8 mouse cellular contexts compared by ENCODE assay signal in genomic region chr19:47919966-47920375, GRCm38 (mm10). TPM values are rescaled to one million over a fixed set of nuclear protein-coding genes. Genes with fewer than 3 reads are reported as not detected.
DNase-seq lines count a peak whose midpoint lies in the region; ATAC-seq lines count a peak whose summit lies in the region.

No protein-coding gene starts in this region.

- H3K4me3 ChIP-seq in neural tube, embryonic 11.5 days (ENCODE audit: low read depth, low read length) = peak overlapping the region; percentile 80; the same call in 1 of the 2 replicates
- H3K4me3 ChIP-seq in heart, embryonic 16.5 days (ENCODE audit: low read length) = peak overlapping the region; percentile 75

- H3K9me3 ChIP-seq in neural tube, embryonic 11.5 days (ENCODE audit: control insufficient read depth, low read length) = no peaks in the 10 kb centered on the region
- H3K9me3 ChIP-seq in heart, embryonic 16.5 days (replicated peaks; ENCODE audit: control insufficient read depth, low read length) = no peaks in the 10 kb centered on the region

- 8% methylated on average over 8 of the region's 8 CpGs for WGBS in neural tube, embryonic 11.5 days
- WGBS in heart, embryonic 16.5 days = under 1% methylated on average over 8 of the region's 8 CpGs

- no peak for DNase-seq in neural tube, embryonic 11.5 days (ENCODE audit: low spot score)
- DNase-seq in neural tube, embryonic 10.5 days (ENCODE audit: extremely low spot score, low spot score) = no peak
- DNase-seq in kidney, postnatal 36 days = peak; percentile 54 to 72
- DNase-seq in layer of hippocampus, postnatal 14 days (ENCODE audit: low spot score in 2 of 2) = no peak
- DNase-seq in spleen, postnatal 14 days (ENCODE audit: low spot score in 2 of 2) = no peak

- peak overlapping the region; percentile 79 for H3K4me2 ChIP-seq in neural tube, embryonic 11.5 days (ENCODE audit: low read depth)
- H3K4me2 ChIP-seq in heart, embryonic 16.5 days (ENCODE audit: low read depth, low read length) = peak overlapping the region; percentile 86

- no peaks in the 10 kb centered on the region for H3K27me3 ChIP-seq in neural tube, embryonic 11.5 days (ENCODE audit: control insufficient read depth, insufficient read depth, low read length)
- H3K27me3 ChIP-seq in heart, embryonic 16.5 days (ENCODE audit: control insufficient read depth, insufficient read depth, low read length) = no peaks in the 10 kb centered on the region

- peaks cover 9% of the 10 kb centered on the region for H3K4me1 ChIP-seq in neural tube, embryonic 11.5 days (ENCODE audit: control insufficient read depth, insufficient read depth, low read length)
- H3K4me1 ChIP-seq in heart, embryonic 16.5 days (ENCODE audit: control insufficient read depth, insufficient read depth, low read length) = peaks cover 20% of the 10 kb centered on the region

- no peak overlapping the region for H3K27ac ChIP-seq in neural tube, embryonic 11.5 days (ENCODE audit: low read depth, low read length)
- peak overlapping the region; percentile 99 for H3K27ac ChIP-seq in heart, embryonic 16.5 days (ENCODE audit: low read length)

- H3K36me3 ChIP-seq in neural tube, embryonic 11.5 days (ENCODE audit: control insufficient read depth, insufficient read depth, low read length) = no peaks in the 10 kb centered on the region
- no peaks in the 10 kb centered on the region for H3K36me3 ChIP-seq in heart, embryonic 16.5 days (ENCODE audit: control insufficient read depth, insufficient read depth)

- no peak; the same call in 1 of the 2 replicates for ATAC-seq in neural tube, embryonic 11.5 days (ENCODE audit: insufficient read depth, low FRiP score, low TSS enrichment)
- ATAC-seq in heart, embryonic 16.5 days (replicated peaks; ENCODE audit: extremely low read depth, insufficient read depth, low FRiP score) = peak; percentile 80
- ATAC-seq in megakaryocyte-erythroid progenitor cell, adult 5-6 weeks (replicated peaks; ENCODE audit: low FRiP score, low TSS enrichment, poor library complexity, severe bottlenecking) = peak; percentile 9; the same call in 1 of the 2 replicates
- ATAC-seq in monocyte, adult 5-6 weeks (replicated peaks; ENCODE audit: insufficient number of reproducible peaks, low FRiP score, low TSS enrichment, poor library complexity, severe bottlenecking) = no peak

- H3K9ac ChIP-seq in neural tube, embryonic 11.5 days (ENCODE audit: low read length) = peak overlapping the region; percentile 93
- H3K9ac ChIP-seq in heart, embryonic 16.5 days (ENCODE audit: low read length) = peak overlapping the region; percentile 93

RNA-seq across cellular contexts. Expression of gene Itprip, which starts 0.9 kb away (rescaled TPM):
- polyA plus RNA-seq in neural tube, embryonic 11.5 days (2014; fragmentation: Nextera tagmentation; extraction: Ambion mirVana) = 15.4 and 15.8 TPM in 2 replicates
- 18.4 and 23.3 TPM in 2 replicates for polyA plus RNA-seq in heart, embryonic 16.5 days (2015; fragmentation: Nextera tagmentation; extraction: Ambion mirVana)
- 6.6 and 8.8 TPM in 2 replicates for total RNA-seq in megakaryocyte-erythroid progenitor cell, adult 5-6 weeks (2014; fragmentation: Nextera tagmentation)
- 6.7 and 22.0 TPM in 2 replicates for total RNA-seq in megakaryocyte-erythroid progenitor cell, adult 5-6 weeks (2017)
- 27.6 to 28.1 TPM (median 28.1 TPM) in 3 replicates for total RNA-seq in monocyte, adult 5-6 weeks (2017)
- total RNA-seq in layer of hippocampus, postnatal 14 days (2021) = 1 to 10 TPM; 1.7 to 1.9 TPM

RNA-seq across cellular contexts. Expression of gene Cfap43, which starts 0.9 kb away (rescaled TPM):
- polyA plus RNA-seq in neural tube, embryonic 11.5 days (2014; fragmentation: Nextera tagmentation; extraction: Ambion mirVana) = 0.09 and 0.19 TPM in 2 replicates
- polyA plus RNA-seq in heart, embryonic 16.5 days (2015; fragmentation: Nextera tagmentation; extraction: Ambion mirVana) = 0.38 and 0.42 TPM in 2 replicates
- 0.33 TPM in 1 of 2 replicates, not detected in the other for total RNA-seq in megakaryocyte-erythroid progenitor cell, adult 5-6 weeks (2014; fragmentation: Nextera tagmentation)
- 0.08 TPM in 1 of 2 replicates, not detected in the other for total RNA-seq in megakaryocyte-erythroid progenitor cell, adult 5-6 weeks (2017)
- total RNA-seq in monocyte, adult 5-6 weeks (2017) = 0.19 to 1.3 TPM (median 0.19 TPM) in 3 replicates
- total RNA-seq in layer of hippocampus, postnatal 14 days (2021) = 1 to 10 TPM; 1.5 to 4.8 TPM

RNA-seq across cellular contexts. Expression of gene Cfap58, which starts 17.5 kb away (rescaled TPM):
- polyA plus RNA-seq in neural tube, embryonic 11.5 days (2014; fragmentation: Nextera tagmentation; extraction: Ambion mirVana) = 0.11 TPM in 2 replicates
- 0.09 and 0.25 TPM in 2 replicates for polyA plus RNA-seq in heart, embryonic 16.5 days (2015; fragmentation: Nextera tagmentation; extraction: Ambion mirVana)
- not detected in 2 replicates for total RNA-seq in megakaryocyte-erythroid progenitor cell, adult 5-6 weeks (2014; fragmentation: Nextera tagmentation)
- not detected in 2 replicates for total RNA-seq in megakaryocyte-erythroid progenitor cell, adult 5-6 weeks (2017)
- not detected in 3 replicates for total RNA-seq in monocyte, adult 5-6 weeks (2017)
- total RNA-seq in layer of hippocampus, postnatal 14 days (2021) = under 1 TPM; 0.29 to 0.55 TPM

RNA-seq across cellular contexts. Expression of gene Gsto2, which starts 54.6 kb away (rescaled TPM):
- 0.99 and 1.3 TPM in 2 replicates for polyA plus RNA-seq in neural tube, embryonic 11.5 days (2014; fragmentation: Nextera tagmentation; extraction: Ambion mirVana)
- polyA plus RNA-seq in heart, embryonic 16.5 days (2015; fragmentation: Nextera tagmentation; extraction: Ambion mirVana) = 0.77 and 1.1 TPM in 2 replicates
- 0.33 TPM in 1 of 2 replicates, not detected in the other for total RNA-seq in megakaryocyte-erythroid progenitor cell, adult 5-6 weeks (2014; fragmentation: Nextera tagmentation)
- not detected in 2 replicates for total RNA-seq in megakaryocyte-erythroid progenitor cell, adult 5-6 weeks (2017)
- 0.43 TPM in 1 of 3 replicates, not detected in the others for total RNA-seq in monocyte, adult 5-6 weeks (2017)
- 1 to 10 TPM; 1.8 to 3.0 TPM for total RNA-seq in layer of hippocampus, postnatal 14 days (2021)

Comparison
In these comparisons a context has a peak if more than half of its experiments do, and no peak if none do; other contexts are left out.
1. ATAC-seq: peak in heart, embryonic 16.5 days (single experiment) and megakaryocyte-erythroid progenitor cell, adult 5-6 weeks (single experiment); none in neural tube, embryonic 11.5 days (single experiment) and monocyte, adult 5-6 weeks (single experiment).
2. DNase-seq: peak in kidney, postnatal 36 days (2 of 2); none in neural tube, embryonic 11.5 days (single experiment), neural tube, embryonic 10.5 days (single experiment), layer of hippocampus, postnatal 14 days (0 of 2) and spleen, postnatal 14 days (0 of 2).